Mouse (Mus musculus): ENCODE results near the gene Gpr15. TPM values are rescaled to one million over a fixed set of nuclear protein-coding genes. Genes with fewer than 3 reads are reported as not detected.

The Gpr15 gene
- total RNA-seq (2023): not detected

GRCm38 (mm10) chr16:58718666-58719120, at the start of gene Gpr15:
TSS of gene Gpr15 (minus strand) at chr16:58719070.

DNA sequence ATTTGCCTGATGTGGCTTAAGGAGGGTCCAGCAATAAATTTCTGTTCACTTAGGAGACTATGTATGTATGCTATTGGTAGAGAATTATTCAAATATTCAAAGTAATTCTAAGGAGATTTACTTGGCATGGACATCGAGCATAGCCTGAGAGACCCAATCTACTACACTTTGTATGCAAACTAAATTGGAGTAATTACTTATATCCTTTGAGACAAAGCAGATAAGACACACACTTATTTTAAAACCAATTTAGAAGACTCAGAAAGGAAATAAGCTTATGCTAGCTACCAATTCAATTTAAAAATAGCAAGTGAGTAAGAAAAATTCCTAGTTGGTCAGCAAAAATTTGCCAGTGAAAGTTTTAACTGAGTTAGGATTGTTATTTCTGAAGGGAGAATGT, 44.2 kb upstream of the Gpr15 start, which contains the start of gene Olfr172:
Olfr172 (minus strand) TSS at position 101 of the 400 bp plus-strand sequence.

GRCm38 (mm10) chr16:58727477-58728131, 8.7 kb upstream of the Gpr15 start, which contains the start of gene Cldnd1:
TSS of gene Cldnd1 (plus strand) at chr16:58727910.

DNA sequence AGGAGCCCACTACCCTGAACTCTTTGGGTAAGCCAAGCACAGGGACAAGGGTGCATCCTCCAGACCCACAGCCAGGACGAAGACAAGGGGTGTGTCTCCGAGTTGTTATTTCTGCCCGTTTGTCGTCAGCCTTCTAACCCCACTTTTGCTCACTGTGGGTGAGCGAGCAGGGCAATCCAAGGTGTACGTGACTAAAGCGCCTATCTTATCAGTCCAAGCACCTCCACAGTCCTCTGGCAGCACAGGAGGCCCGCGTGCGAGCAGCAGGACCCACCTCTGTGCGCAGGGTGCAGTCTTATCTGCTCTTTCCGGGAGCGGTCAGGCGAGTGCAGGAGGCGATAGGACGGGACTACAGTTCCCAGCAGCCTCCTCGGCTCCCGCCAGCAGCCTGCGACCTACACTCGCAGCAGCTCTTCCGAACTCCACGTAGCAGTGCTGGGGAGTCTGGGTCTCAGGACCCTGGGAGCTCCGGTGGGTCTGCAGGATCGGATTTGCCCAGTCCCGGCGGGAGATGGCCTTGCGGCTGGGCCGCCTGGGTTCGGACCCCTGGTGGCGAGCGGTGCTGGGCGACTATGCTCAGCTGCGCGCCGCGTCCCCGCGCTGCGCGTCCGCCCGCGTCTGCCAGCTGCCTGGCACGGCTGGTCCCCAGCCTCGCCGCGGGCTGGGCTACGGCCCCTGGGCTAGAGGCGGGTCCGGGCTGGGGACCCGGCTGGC, 48.8 kb downstream of the Gpr15 start, which contains the start of gene Cpox:
Cpox (plus strand) TSS at position 376 of the 714 bp plus-strand sequence.

Other genes starting within 250 kb of the Gpr15 start
- 35.7 TPM for gene St3gal6, start 194.8 kb downstream of the Gpr15 start, total RNA-seq (2023)
- gene Gm813, start 102.1 kb downstream of the Gpr15 start, total RNA-seq (2023): not detected
- gene E330017A01Rik, start 80.3 kb downstream of the Gpr15 start, total RNA-seq (2023): not detected
- gene Cpox, start 48.8 kb downstream of the Gpr15 start, total RNA-seq (2023): 12.8 TPM
- 44.7 TPM for gene Cldnd1, start 8.8 kb upstream of the Gpr15 start, total RNA-seq (2023)
- gene Olfr172, start 44.1 kb upstream of the Gpr15 start, total RNA-seq (2023): not detected
- not detected for gene Olfr173, start 81.2 kb upstream of the Gpr15 start, total RNA-seq (2023)
- not detected for gene Olfr175-ps1, start 107.7 kb upstream of the Gpr15 start, total RNA-seq (2023)
- gene Olfr177, start 155.7 kb upstream of the Gpr15 start, total RNA-seq (2023): not detected
- not detected for gene Olfr178, start 173.0 kb upstream of the Gpr15 start, total RNA-seq (2023)
- gene Olfr181, start 209.7 kb upstream of the Gpr15 start, total RNA-seq (2023): not detected
- not detected for gene Olfr180, start 210.3 kb upstream of the Gpr15 start, total RNA-seq (2023)